Mouse (Mus musculus): ENCODE data around the gene 5730522E02Rik.
"Not testable (repeated sequence)": the region's sequence is repeated elsewhere in the genome, so short reads cannot be mapped to it uniquely, and the experiment has no call there.

The 5730522E02Rik gene

DNA sequence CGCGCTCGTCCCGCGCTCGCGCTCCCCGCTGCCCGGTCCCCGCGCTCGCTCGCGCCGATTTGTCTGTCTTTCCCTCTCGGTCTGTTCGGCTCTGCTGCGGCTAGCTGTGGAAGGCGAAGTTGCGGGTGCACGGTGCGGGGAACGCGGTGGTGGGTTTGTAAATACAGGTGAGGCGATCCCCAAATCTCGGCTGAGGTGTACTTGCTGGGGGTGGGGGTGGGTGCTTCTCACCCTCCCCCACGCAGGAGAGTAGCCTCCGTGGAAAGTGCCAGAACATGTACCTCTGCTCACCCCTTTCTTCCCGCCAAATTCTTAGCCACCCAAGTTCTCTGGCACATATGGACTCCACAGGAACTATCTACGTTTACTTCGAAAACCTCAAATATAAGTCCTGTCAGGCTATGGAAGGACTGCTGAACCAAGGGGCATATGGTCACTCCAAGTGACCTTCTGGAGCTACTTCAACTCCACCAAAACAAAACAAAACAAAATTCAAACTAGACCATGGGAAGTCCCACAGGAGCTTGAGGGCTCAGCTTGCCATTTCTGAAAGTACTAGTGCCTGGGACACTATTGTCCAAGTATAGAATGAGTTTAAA is at the start of gene 5730522E02Rik:
Gene 5730522E02Rik (minus strand): TSS at position 182 of the 599 bp plus-strand sequence.
- DNase-seq (ENCODE audit: low spot score in 2 of 2) = no peak

DNA sequence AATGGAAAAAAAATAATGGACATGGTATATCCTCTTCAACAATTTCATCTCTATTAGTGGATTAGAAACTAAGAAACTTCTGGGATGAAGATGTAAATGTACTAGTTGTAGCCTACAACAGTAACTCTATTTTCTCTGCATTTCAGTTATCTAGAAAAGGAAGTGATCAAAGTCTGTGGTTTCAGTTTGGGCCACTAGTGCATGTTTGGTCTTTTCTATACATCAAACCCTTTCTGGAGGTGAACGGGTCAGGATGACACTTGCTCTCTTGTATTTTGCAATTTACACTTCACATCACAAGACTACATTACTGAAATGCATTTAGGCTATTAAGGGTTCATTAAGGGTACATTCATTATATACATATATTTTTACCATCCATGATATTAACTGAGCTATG is 26.0 kb upstream of the 5730522E02Rik start:
- DNase-seq (ENCODE audit: low spot score in 2 of 2) = no peak

DNA sequence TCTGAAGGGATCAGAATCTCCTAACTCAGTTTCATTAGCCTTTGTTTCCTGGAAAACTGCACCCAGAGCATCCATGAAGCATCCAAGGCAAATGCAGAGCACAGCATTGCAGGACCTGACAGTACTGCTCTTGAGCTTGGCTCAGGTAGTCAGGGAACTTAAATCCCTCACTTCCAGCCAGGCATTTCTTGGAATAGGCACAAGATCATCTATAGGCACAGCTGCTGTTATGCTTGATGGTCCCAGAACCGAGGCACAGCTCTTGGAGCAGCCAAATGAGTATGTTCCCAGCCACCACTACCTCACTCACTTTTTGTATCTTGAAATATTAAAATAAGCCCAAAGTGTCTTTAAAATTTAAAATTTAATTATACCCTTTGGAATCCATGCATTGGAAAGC is 19.3 kb upstream of the 5730522E02Rik start:
- DNase-seq (ENCODE audit: low spot score in 2 of 2) = no peak

DNA sequence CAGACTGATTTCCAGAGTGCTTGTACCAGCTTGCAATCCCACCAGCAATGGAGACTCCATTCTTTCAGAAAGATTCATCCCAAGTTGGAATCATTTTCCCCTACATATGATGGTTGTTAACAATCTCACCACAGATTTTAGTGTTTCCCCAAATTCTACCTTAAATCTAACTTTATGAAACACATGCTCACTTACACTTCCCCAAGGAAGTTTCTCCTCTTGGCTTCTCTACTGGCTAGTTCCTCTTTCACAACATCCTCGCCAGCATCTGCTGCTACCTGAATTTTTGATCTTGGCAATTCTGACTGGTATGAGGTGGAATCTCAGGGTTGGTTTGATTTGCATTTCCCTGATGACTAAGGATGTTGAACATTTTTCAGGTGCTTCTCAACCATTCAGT is 3.1 kb upstream of the 5730522E02Rik start:
- DNase-seq (ENCODE audit: low spot score in 2 of 2) = not testable (repeated sequence)

DNA sequence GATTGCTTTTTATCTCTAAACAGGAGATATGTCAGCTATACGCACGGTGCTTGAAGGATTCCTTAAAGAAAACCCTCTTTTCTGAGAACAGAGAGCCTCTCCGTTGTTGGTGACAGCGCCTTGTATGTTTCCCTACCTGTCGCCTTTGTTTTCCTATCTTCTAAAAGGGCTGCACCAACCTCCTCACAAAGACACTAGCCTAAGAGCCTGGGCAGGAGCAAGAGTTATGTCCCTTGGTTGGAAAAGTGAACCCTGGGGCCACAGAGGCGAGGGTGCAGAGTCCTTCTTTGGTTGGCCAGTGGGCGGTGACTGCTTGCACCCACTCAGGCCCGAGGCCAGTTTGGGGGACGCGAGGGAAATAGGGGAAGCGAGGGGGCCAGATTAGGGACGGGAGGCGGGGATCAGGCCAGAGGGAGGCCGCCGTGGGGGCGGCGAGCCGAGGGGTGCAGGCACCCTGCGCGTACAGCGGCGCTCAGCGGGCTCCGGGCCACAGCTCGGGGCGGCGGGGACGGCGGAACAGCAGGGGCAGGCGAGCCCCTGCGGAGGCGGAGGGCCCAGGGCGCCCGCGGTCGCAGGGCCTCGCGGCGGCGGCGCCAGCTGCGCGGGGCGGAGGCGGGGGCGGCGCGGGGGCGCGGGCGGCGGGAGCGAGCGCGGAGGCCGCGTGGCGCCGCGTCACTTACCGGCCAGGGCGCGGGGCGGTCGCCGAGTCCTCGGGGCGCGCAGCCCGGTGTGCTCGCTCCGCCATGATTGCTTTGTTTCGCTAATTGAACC is 567 bp downstream of the 5730522E02Rik start:
- peak in 1 of 2 experiments; percentile 36 for DNase-seq (ENCODE audit: low spot score in 2 of 2)

DNA sequence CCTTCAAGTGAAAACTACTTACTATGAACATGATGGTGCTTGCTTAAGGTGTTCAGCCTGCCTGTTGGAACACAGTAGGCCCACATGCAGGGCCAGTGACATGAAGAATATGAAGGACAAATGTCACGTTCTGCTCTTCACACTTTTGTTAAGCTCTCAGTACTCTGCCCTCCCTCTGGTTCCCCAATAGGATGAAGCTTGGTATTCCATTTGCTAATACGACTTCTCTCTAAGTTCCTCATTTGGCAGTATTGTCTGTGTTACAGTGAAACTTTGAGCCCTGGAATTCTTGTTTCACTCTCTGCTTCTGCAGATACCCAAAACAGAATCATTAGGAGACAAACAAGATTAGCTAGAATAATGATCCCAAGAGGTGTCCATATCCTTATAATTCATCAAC is 7.1 kb downstream of the 5730522E02Rik start:
- DNase-seq (ENCODE audit: low spot score in 2 of 2) = no peak

DNA sequence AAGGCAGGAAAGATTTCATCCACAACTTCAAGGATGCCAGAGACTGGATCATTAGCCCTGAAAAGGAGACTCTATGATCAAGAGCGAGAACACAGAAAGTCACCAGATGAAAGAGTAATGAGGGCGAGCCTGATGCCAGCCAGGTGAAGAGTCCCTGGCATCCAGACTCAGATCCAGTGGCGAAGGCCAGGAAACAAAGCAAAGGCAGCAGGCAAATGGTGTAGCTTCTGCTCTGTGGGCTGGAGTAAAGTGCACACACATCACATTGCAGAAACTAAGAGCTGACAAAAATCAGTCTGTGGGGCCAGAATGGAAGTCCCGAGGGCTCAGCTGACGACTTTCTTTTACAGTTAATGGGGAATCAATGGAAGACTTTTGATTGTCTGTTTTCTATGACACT is 7.7 kb downstream of the 5730522E02Rik start:
- no peak for DNase-seq (ENCODE audit: low spot score in 2 of 2)

DNA sequence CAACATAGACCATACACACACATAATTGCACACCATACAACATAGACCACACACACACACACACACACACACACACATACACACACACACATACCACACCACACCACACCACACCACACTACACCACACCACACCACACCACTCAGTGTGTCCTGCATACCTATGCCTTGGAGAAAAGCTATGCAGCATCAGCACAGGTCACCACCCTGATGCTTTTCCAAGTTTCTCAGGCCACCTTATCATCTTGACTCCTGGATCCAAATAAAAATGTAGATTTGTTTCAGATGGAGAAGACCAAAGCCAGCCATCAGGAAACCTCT is 8.8 kb downstream of the 5730522E02Rik start:
- no peak for DNase-seq (ENCODE audit: low spot score in 2 of 2)

DNA sequence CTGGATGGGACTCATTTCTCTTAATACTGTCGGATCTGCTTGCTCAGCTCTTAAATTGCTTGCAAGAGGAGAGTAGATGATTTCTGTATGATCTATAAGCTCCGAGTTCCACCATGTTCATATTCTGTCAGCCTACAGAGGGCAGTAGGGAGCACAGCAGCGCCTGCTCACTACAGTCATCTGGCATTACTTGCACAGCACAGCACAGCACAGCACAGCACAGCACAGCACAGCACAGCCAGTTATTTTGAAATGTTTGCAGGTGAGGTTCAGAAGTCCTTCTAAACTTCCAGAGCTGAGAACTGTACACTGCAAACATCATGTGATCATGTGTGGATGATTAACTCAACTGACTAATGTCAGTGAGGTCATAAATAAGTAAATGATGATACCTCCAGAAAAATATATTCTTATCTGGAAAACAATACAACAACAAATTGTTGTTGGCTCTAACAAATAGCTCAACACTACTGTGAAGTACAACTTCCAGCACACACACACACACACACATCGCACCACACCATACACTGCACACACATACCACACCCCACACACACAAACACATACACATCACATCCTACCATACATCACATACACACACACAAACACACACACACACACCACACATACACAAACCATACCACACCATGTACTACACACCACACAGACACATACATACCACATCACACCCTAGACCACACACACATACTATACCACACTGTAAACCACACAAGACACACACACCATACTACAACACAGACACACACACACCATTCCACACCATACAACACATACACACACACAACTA is 9.4 kb downstream of the 5730522E02Rik start:
- peak; percentile 15 to 56 for DNase-seq (ENCODE audit: low spot score in 2 of 2)

DNA sequence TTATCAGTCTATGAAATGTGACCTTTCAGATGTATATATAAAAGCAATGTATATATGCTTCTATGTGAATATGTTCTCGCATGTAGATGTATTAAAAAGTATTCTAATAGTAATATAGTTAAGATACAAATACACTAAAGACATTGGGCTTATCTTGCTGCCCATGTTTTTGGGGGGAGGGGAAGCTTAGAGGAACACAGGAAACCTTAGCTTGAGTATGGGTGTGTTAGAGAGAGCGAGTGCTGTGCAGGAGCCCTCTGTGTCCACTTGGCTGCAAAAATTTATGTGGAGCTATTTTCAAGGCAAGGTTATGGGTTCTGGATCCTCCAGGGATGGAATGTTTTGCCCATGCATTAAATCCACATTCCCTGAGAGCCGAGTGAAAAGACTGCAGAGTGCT is 15.1 kb downstream of the 5730522E02Rik start:
- DNase-seq (ENCODE audit: low spot score in 2 of 2) = no peak

DNA sequence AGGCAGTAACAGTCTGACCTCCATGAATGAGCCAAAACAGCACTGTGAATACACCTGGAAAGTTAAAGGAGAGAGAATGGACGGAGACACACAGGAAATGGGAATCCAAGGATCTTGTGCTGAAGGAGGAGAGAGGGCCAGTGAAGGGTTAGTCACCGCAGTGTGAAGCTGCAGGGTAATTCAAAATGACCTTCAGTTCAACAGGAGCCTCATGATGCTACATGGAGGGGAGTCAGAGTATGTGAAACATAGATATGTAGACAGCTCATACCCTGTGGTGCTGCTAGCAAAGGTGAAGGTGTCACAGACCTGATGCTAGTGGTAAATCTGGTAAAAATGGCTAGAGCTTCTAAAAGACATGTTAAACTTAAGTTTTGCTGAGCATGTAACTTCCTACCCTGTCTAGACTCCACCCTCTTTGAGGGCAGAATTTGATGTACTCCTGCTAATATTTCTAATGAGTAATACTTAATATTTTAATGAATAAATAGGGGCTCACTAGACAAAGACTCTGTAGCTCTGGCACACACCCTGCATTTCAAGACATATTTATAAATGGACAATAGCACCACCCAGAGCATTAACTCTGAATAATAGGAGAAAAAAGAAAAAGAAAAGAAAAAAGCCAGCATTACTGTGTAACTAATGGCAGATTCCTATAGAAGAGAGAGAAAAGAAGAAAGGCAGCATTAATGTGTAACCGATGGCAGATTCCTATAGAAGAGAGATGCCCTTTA is 23.2 kb downstream of the 5730522E02Rik start:
- no peak for DNase-seq (ENCODE audit: low spot score in 2 of 2)

DNA sequence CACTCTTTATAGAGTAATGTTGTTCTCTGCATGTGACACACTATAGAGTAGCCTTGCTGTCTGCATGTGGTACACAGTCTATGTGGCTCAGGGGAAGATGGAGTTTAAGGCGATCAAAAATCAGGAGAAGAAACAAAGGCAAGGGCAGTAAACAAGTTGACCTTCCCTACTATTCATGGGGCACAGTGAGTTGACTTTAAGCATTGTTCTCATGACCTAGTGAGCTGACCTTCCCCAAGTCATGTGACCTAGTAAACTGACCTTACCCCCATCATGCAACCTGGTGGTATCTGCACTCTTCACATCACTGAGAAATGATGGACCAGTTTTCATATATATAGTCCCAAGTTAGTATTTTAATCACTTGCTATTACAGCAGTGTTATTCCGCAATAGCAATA is 40.0 kb downstream of the 5730522E02Rik start:
- DNase-seq (ENCODE audit: low spot score in 2 of 2) = no peak

DNA sequence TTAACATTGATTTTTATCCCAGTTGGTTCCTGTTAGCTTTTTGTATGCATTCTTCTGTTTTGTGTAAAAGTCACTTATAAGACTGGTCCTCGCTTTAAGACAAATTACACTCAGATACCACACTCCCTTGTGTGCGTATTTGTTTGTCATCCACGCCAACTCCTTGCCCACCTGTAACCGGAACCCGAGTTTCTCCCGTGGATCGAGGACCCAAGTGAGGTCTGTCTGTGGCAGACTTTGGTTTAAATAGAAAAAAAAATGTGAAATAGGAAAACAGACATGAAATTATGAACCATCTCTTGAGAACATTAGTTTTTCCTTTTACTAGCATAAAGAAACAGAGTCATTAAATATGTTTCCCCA is 43.0 kb downstream of the 5730522E02Rik start:
- DNase-seq (ENCODE audit: low spot score in 2 of 2) = no peak

DNA sequence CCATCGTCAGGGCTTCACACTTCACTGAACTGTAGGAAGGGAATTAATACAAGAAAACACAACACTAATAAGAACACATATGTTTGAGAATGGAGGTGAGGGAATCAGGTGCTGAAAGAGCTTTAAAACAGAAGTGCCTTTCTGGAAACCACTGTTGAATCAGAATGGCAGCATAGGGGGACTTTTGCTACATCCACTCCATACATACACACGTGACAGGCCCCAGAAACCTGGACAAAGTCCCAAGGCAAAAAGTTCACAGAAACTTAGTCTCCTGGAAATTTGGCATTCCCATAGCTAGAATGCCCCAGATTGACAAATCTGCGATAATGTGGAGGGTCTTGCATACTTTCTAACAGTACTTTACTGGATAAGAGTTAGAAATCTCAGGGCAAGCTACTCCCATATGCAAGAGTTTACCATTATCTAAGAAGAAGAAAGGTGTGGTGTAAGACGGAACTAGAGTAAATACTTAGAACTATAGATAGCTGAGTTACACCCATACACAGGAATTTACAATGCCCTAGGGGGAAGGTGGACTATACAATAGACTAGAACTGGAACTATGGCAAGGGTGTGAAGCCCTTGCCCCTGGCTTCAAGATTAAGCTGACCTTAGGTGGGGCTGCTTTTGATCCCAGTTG is 43.5 kb downstream of the 5730522E02Rik start:
- no peak for DNase-seq (ENCODE audit: low spot score in 2 of 2)

DNA sequence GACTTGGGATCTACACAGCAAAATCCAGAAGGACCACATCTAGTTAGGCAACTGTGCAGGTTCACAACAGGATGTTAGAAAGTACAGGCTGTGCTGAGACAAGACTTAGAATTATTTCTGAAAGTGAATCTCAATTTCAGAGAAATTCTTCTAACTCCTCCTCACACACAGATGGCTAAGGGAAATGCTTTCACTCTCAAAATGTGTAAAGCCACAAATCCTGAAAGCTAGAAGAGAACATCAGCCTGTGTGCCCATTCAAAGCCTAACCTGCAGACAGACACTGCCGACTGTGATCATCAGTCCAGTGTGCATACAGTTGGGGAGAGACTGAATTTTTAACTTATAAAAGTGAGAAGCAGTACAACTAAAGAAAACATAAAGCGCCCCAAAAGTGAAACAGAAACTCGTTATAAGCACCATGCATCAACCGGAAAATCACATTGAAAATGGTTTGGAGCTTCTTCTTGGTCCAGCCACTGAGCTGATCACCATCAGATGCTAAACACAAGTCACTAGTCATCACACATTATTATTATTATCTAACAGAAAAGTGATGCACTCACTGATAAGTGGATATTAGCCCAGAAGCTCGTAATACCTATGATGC is 45.8 kb downstream of the 5730522E02Rik start:
- peak; percentile 15 to 28 for DNase-seq (ENCODE audit: low spot score in 2 of 2)

DNA sequence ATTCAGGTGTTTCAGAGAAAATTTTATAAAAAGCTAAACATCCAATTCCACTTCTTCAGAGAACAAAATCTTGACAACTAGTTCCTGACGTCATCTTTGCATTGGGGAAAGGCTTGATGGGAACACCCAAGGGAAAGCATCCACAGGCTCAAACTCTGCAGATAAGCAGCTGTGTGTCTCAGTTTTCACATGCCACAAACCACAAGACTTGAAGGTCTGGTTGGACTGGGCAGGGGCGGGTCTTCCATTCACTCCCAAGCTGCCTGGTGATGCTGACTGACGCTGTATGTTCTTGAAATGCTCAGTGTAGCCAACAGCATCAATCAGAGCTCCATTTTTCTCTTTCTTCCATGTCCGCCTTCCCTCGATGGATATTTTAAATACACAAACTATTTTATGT is 49.2 kb downstream of the 5730522E02Rik start:
- DNase-seq (ENCODE audit: low spot score in 2 of 2) = no peak

DNA sequence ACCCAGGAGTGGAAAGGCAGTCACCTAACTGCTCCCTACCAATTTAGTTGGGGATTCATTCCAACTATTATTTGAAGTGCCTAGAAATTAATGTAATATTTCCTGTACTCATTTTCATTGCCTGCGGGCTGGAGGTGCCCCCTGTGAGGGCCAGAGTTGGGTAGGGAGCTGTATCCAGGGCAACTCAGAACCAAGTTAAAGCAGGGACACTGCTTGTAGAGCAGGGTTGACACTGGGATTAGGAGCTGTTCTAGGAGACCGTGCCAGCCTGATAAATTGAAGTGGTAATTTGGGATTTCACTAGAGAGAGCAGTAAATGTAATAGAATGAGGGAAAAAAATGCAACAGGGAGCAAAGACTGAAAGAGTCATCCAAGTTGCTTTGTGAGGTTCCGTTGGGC is 51.5 kb downstream of the 5730522E02Rik start:
- no peak for DNase-seq (ENCODE audit: low spot score in 2 of 2)

DNA sequence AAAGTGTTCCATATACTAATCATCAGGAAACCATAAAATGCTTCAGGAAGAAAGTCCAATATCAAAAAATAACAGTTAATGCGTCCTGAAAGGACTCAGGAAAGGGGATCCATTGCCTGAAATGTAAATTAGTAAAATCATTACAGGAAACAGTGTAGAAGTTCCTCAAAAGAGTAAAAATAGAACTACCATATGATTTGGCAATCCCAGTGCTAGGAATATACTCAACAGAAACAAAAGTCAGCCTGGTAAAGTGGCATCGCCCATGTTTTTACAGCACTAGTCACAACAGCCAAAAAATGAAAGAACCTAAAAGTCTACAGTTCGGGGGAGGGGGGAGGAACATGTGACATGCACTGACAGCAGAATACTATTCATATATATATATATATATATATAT is 70.5 kb downstream of the 5730522E02Rik start:
- no peak for DNase-seq (ENCODE audit: low spot score in 2 of 2)

DNA sequence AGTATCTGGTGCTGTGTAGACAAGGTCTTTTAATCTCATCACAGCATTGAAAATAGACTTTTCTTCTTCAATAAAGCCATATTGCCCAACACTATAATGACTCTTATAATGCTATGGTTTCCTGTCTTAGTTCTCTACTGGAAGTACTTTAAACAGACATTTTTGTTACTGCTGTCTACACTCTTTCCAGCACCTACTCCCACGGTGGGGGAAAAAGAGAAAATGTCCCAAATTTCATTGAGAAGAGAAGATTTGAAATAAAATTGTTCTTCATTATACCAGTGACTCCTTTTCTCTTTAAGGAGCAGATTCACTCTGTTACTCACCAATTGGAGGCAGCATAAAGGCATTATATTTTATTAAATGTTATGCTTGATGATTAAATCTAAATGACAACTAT is 72.5 kb downstream of the 5730522E02Rik start:
- no peak for DNase-seq (ENCODE audit: low spot score in 2 of 2)

DNA sequence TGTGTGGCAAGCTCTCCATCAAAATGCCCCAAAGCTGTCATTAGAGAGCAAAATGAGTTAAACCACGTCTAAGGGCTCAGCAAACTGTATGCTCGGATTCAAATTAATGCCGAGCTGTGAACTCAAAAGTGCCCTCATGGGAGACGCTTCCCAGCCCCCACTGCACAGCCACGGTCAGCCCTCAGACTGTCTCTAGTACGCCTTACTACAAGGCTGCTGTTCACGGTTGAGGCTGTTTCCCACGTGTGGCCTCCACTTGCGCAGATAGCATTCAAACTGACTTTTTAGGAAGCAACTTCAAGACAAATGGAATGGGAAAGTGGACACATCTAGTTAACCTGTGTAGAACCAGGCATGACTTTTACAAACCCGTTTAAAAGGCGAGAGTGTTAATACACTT is 79.7 kb downstream of the 5730522E02Rik start:
- DNase-seq (ENCODE audit: low spot score in 2 of 2) = no peak

DNA sequence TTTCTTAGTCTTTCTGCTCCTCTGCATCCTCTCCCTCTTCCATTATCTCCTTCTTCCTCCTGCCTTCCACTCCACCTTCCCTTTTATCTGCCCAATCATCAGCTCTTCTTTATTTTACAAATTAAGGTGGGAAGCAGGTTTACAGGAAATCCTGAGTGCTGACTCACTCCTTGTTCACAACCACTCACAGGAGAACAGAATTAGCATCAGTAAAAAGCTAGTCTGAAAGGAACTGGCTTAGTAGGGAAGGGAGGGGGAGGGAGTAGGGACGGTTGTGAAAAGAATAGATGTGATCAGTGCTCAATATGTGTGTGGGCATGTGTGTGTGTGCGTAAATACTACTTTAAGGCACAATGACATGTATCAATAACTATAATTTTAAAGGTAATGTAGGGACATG is 81.5 kb downstream of the 5730522E02Rik start:
- DNase-seq (ENCODE audit: low spot score in 2 of 2) = no peak
